Mouse (Mus musculus): ENCODE data around the gene Krt33a. TPM values are rescaled to one million over a fixed set of nuclear protein-coding genes. Genes with fewer than 3 reads are reported as not detected.

The Krt33a gene
- total RNA-seq, 1 experiment = not detected

- Histone ChIP-seq H3K9ac (ENCODE audit: insufficient read depth, low read depth, low read length, poor library complexity, severe bottlenecking) (no peak overlapping the region), H3K4me1 (ENCODE audit: control insufficient read depth in 2 of 2, insufficient read depth in 2 of 2, low read length in 2 of 2, poor library complexity in 1 of 2) (no peaks in the 10 kb centered on the region), H3K36me3 (ENCODE audit: control insufficient read depth, insufficient read depth, low read length, poor library complexity, severe bottlenecking) (no peaks in the 10 kb centered on the region), H3K4me3 (ENCODE audit: insufficient read depth in 1 of 2, low read depth in 1 of 2, low read length in 2 of 2, poor library complexity in 1 of 2, severe bottlenecking in 1 of 2) (no peak overlapping the region), H3K27ac (ENCODE audit: insufficient read depth, low read depth, low read length, poor library complexity, severe bottlenecking) (no peak overlapping the region), H3K9me3 (ENCODE audit: control insufficient read depth, insufficient read depth, low read depth, low read length) (no peaks in the 10 kb centered on the region)
- DNase-seq (ENCODE audit: low read depth, low spot score) = peak; percentile 33
- TF ChIP-seq HCFC1 (IDR thresholded peaks at IDR 0.05; ENCODE audit: borderline replicate concordance, insufficient read depth, low read length) = no peak
- no peak for TF ChIP-seq CHD2 (IDR thresholded peaks at IDR 0.05; ENCODE audit: low read depth, low read length)
- no peak for TF ChIP-seq ZC3H11A (IDR thresholded peaks at IDR 0.05; ENCODE audit: borderline replicate concordance, low read depth, low read length)
- TF ChIP-seq ZNF384 (IDR thresholded peaks at IDR 0.05; ENCODE audit: low read depth, low read length) = no peak
- no peak for TF ChIP-seq MAFK (IDR thresholded peaks at IDR 0.05; ENCODE audit: insufficient read depth, low read depth, low read length)
- in situ Hi-C loops (cut with MboI; ENCODE audit: low sequenced_read_pairs in 2 of 2, unreplicated experiment in 2 of 2) = no loop called here
Observed at GRCm38 (mm10) chr11:100006624-100007023, 9.4 kb downstream of the Krt33a start.

GRCm38 (mm10) chr11:100005905-100006304 is 10.1 kb downstream of the Krt33a start:
- no peak for TF ChIP-seq MAFK (IDR thresholded peaks at IDR 0.05; ENCODE audit: insufficient read depth, low read depth, low read length)
- TF ChIP-seq HCFC1 (IDR thresholded peaks at IDR 0.05; ENCODE audit: borderline replicate concordance, insufficient read depth, low read length) = no peak
- no peaks in the 10 kb centered on the region for H3K9me3 ChIP-seq (ENCODE audit: control insufficient read depth, insufficient read depth, low read depth, low read length)
- no peak overlapping the region for H3K27ac ChIP-seq (ENCODE audit: insufficient read depth, low read depth, low read length, poor library complexity, severe bottlenecking)
- in situ Hi-C loops (cut with MboI; ENCODE audit: low sequenced_read_pairs in 2 of 2, unreplicated experiment in 2 of 2) = no loop called here
- H3K9ac ChIP-seq (ENCODE audit: insufficient read depth, low read depth, low read length, poor library complexity, severe bottlenecking) = no peak overlapping the region
- DNase-seq (ENCODE audit: low read depth, low spot score) = no peak
- H3K4me3 ChIP-seq (ENCODE audit: insufficient read depth in 1 of 2, low read depth in 1 of 2, low read length in 2 of 2, poor library complexity in 1 of 2, severe bottlenecking in 1 of 2) = no peak overlapping the region
- no peaks in the 10 kb centered on the region for H3K36me3 ChIP-seq (ENCODE audit: control insufficient read depth, insufficient read depth, low read length, poor library complexity, severe bottlenecking)
- no peaks in the 10 kb centered on the region for H3K4me1 ChIP-seq (ENCODE audit: control insufficient read depth in 2 of 2, insufficient read depth in 2 of 2, low read length in 2 of 2, poor library complexity in 1 of 2)

GRCm38 (mm10) chr11:100004846-100005245 is 11.2 kb downstream of the Krt33a start:
- no peak overlapping the region for H3K27ac ChIP-seq (ENCODE audit: insufficient read depth, low read depth, low read length, poor library complexity, severe bottlenecking)
- no peak overlapping the region for H3K4me3 ChIP-seq (ENCODE audit: insufficient read depth in 1 of 2, low read depth in 1 of 2, low read length in 2 of 2, poor library complexity in 1 of 2, severe bottlenecking in 1 of 2)
- DNase-seq (ENCODE audit: low read depth, low spot score) = peak; percentile 40
- no peaks in the 10 kb centered on the region for H3K9me3 ChIP-seq (ENCODE audit: control insufficient read depth, insufficient read depth, low read depth, low read length)
- H3K4me1 ChIP-seq (ENCODE audit: control insufficient read depth in 2 of 2, insufficient read depth in 2 of 2, low read length in 2 of 2, poor library complexity in 1 of 2) = no peaks in the 10 kb centered on the region
- no peak for TF ChIP-seq CHD2 (IDR thresholded peaks at IDR 0.05; ENCODE audit: low read depth, low read length)
- no peak for TF ChIP-seq HCFC1 (IDR thresholded peaks at IDR 0.05; ENCODE audit: borderline replicate concordance, insufficient read depth, low read length)
- TF ChIP-seq MAFK (IDR thresholded peaks at IDR 0.05; ENCODE audit: insufficient read depth, low read depth, low read length) = 0 out of 2 replicates have a peak, but pooled peaks have one; percentile 29
- TF ChIP-seq ZC3H11A (IDR thresholded peaks at IDR 0.05; ENCODE audit: borderline replicate concordance, low read depth, low read length) = peak; percentile 62; the same call in 1 of the 2 replicates
- TF ChIP-seq ZNF384 (IDR thresholded peaks at IDR 0.05; ENCODE audit: low read depth, low read length) = peak; percentile 97
- no peak overlapping the region for H3K9ac ChIP-seq (ENCODE audit: insufficient read depth, low read depth, low read length, poor library complexity, severe bottlenecking)
- in situ Hi-C loops (cut with MboI; ENCODE audit: low sequenced_read_pairs in 2 of 2, unreplicated experiment in 2 of 2) = no loop called here
- H3K36me3 ChIP-seq (ENCODE audit: control insufficient read depth, insufficient read depth, low read length, poor library complexity, severe bottlenecking) = no peaks in the 10 kb centered on the region

- Histone ChIP-seq H3K27ac (ENCODE audit: insufficient read depth, low read depth, low read length, poor library complexity, severe bottlenecking) (no peak overlapping the region), H3K9me3 (ENCODE audit: control insufficient read depth, insufficient read depth, low read depth, low read length) (no peaks in the 10 kb centered on the region), H3K9ac (ENCODE audit: insufficient read depth, low read depth, low read length, poor library complexity, severe bottlenecking) (no peak overlapping the region), H3K4me3 (ENCODE audit: insufficient read depth in 1 of 2, low read depth in 1 of 2, low read length in 2 of 2, poor library complexity in 1 of 2, severe bottlenecking in 1 of 2) (no peak overlapping the region), H3K4me1 (ENCODE audit: control insufficient read depth in 2 of 2, insufficient read depth in 2 of 2, low read length in 2 of 2, poor library complexity in 1 of 2) (no peaks in the 10 kb centered on the region), H3K36me3 (ENCODE audit: control insufficient read depth, insufficient read depth, low read length, poor library complexity, severe bottlenecking) (no peaks in the 10 kb centered on the region)
- TF ChIP-seq MAFK (IDR thresholded peaks at IDR 0.05; ENCODE audit: insufficient read depth, low read depth, low read length) (no peak), ZNF384 (IDR thresholded peaks at IDR 0.05; ENCODE audit: low read depth, low read length) (no peak)
- no peak for DNase-seq (ENCODE audit: low read depth, low spot score)
- in situ Hi-C loops (cut with MboI; ENCODE audit: low sequenced_read_pairs in 2 of 2, unreplicated experiment in 2 of 2) = no loop called here
Observed at GRCm38 (mm10) chr11:99999091-99999490, 16.9 kb downstream of the Krt33a start.

- Histone ChIP-seq H3K36me3 (ENCODE audit: control insufficient read depth, insufficient read depth, low read length, poor library complexity, severe bottlenecking) (no peaks in the 10 kb centered on the region), H3K4me1 (ENCODE audit: control insufficient read depth in 2 of 2, insufficient read depth in 2 of 2, low read length in 2 of 2, poor library complexity in 1 of 2) (no peaks in the 10 kb centered on the region), H3K9ac (ENCODE audit: insufficient read depth, low read depth, low read length, poor library complexity, severe bottlenecking) (no peak overlapping the region), H3K27ac (ENCODE audit: insufficient read depth, low read depth, low read length, poor library complexity, severe bottlenecking) (no peak overlapping the region), H3K4me3 (ENCODE audit: insufficient read depth in 1 of 2, low read depth in 1 of 2, low read length in 2 of 2, poor library complexity in 1 of 2, severe bottlenecking in 1 of 2) (no peak overlapping the region), H3K9me3 (ENCODE audit: control insufficient read depth, insufficient read depth, low read depth, low read length) (no peaks in the 10 kb centered on the region)
- no peak for DNase-seq (ENCODE audit: low read depth, low spot score)
- in situ Hi-C loops (cut with MboI; ENCODE audit: low sequenced_read_pairs in 2 of 2, unreplicated experiment in 2 of 2) = no loop called here
- no peak for TF ChIP-seq HCFC1 (IDR thresholded peaks at IDR 0.05; ENCODE audit: borderline replicate concordance, insufficient read depth, low read length)
- TF ChIP-seq ZC3H11A (IDR thresholded peaks at IDR 0.05; ENCODE audit: borderline replicate concordance, low read depth, low read length) = no peak
- no peak for TF ChIP-seq MAFK (IDR thresholded peaks at IDR 0.05; ENCODE audit: insufficient read depth, low read depth, low read length)
- no peak for TF ChIP-seq ZNF384 (IDR thresholded peaks at IDR 0.05; ENCODE audit: low read depth, low read length)
- TF ChIP-seq CHD2 (IDR thresholded peaks at IDR 0.05; ENCODE audit: low read depth, low read length) = no peak
Observed at GRCm38 (mm10) chr11:99994384-99994661, 21.7 kb downstream of the Krt33a start.

All from ES-E14 (cell line).